Mouse (Mus musculus) stomach, embryonic 16.5 days (tissue): ENCODE results near the gene Ezr. TPM values are rescaled to one million over a fixed set of nuclear protein-coding genes. Genes with fewer than 3 reads are reported as not detected.

Experiments
- ATAC-seq: fragments of 200-750 bp; cut with Nextera tagmentation; 2 replicates; pipeline ENCODE4 v1.8.0; 2017; ENCODE audit warnings: moderate number of reproducible peaks, moderate TSS enrichment; ENCODE audit not compliant: insufficient read depth, low FRiP score
- H3K27ac ChIP-seq: fragments of 300-500 bp; sonication (generic); 2 replicates; pipeline ENCODE4 v1.5.1; 2014; ENCODE audit warnings: low read length
- H3K27me3 ChIP-seq: fragments of 300-500 bp; sonication (generic); 2 replicates; pipeline ENCODE4 v1.6.1; 2014; ENCODE audit warnings: low read length, control low read depth, mixed read lengths; ENCODE audit not compliant: control insufficient read depth, insufficient read depth
- H3K36me3 ChIP-seq: fragments of 300-500 bp; sonication (generic); 2 replicates; pipeline ENCODE4 v1.6.1; 2014; ENCODE audit warnings: low read length; ENCODE audit not compliant: control insufficient read depth, insufficient read depth
- H3K4me1 ChIP-seq: fragments of 300-500 bp; sonication (generic); 2 replicates; pipeline ENCODE4 v1.6.1; 2014; ENCODE audit warnings: low read length, control low read depth, mixed read lengths; ENCODE audit not compliant: control insufficient read depth, insufficient read depth
- H3K4me2 ChIP-seq: fragments of 300-500 bp; sonication (generic); 2 replicates; pipeline ENCODE4 v1.6.1; 2014; ENCODE audit warnings: low read depth, low read length, mixed read lengths
- H3K4me3 ChIP-seq: fragments of 300-500 bp; sonication (generic); replicated peaks from 2 replicates; pipeline ENCODE4 v1.5.1; 2014; ENCODE audit warnings: mild to moderate bottlenecking, low read length
- H3K9ac ChIP-seq: fragments of 300-500 bp; sonication (generic); 2 replicates; pipeline ENCODE4 v1.6.1; 2014; ENCODE audit warnings: low read length
- H3K9me3 ChIP-seq: fragments of 300-500 bp; sonication (generic); replicated peaks from 2 replicates; pipeline ENCODE4 v1.6.1; 2016; ENCODE audit warnings: low read length, control low read depth; ENCODE audit not compliant: control insufficient read depth
- WGBS: fragments of 180-500 bp; shearing (Covaris S2); extraction: QIAGEN DNeasy Blood & Tissue Kit; methylation state at CpG from one replicate; pipeline ENCODE4 v1.1.7; 2014; 5-methylcytosine and 5-hydroxymethylcytosine counted together
- polyA plus RNA-seq: library from polyadenylated mRNA; unstranded; fragments of >200 nt; fragmentation: Nextera tagmentation; extraction: Ambion mirVana; gene quantifications from 2 replicates; pipeline ENCODE4 v1.2.1, GENCODE M21; 2015

Gene Ezr
- polyA plus RNA-seq = 266 and 335 TPM in 2 replicates

- peak within 1 kb of the TSS; percentile 93 for H3K4me2 ChIP-seq
- H3K4me3 ChIP-seq = peak within 1 kb of the TSS; percentile 91
- no peaks in the 10 kb centered on the region for H3K36me3 ChIP-seq
- ATAC-seq = peak; percentile 90
- H3K9me3 ChIP-seq = no peaks in the 10 kb centered on the region
- WGBS = under 1% methylated on average over 52 of the region's 52 CpGs
- H3K9ac ChIP-seq = peak within 1 kb of the TSS; percentile 93
- H3K4me1 ChIP-seq = peaks cover 5% of the 10 kb centered on the region
- no peaks in the 10 kb centered on the region for H3K27me3 ChIP-seq
- peak within 1 kb of the TSS; percentile 98 for H3K27ac ChIP-seq
Measured at GRCm38 (mm10) chr17:6782611-6783005, at the start of gene Ezr. TSS of gene Ezr (minus strand) at chr17:6782784.

- 67% methylated on average over 1 of the region's 1 CpGs for WGBS
- H3K4me2 ChIP-seq = no peak overlapping the region
Measured at GRCm38 (mm10) chr17:6830004-6830592, 47.5 kb upstream of the Ezr start.

GRCm38 (mm10) chr17:6828531-6829150 lies 46.1 kb upstream of the Ezr start:
- H3K36me3 ChIP-seq = no peaks in the 10 kb centered on the region
- no peaks in the 10 kb centered on the region for H3K9me3 ChIP-seq
- peaks cover 6% of the 10 kb centered on the region; the same call in 1 of the 2 replicates for H3K4me1 ChIP-seq
- no peaks in the 10 kb centered on the region for H3K27me3 ChIP-seq
- H3K4me2 ChIP-seq = peak overlapping the region; percentile 58
- H3K4me3 ChIP-seq = peak overlapping the region; percentile 55
- peak; percentile 31; the same call in 1 of the 2 replicates for ATAC-seq
- H3K9ac ChIP-seq = peak overlapping the region; percentile 72
- peak overlapping the region; percentile 95 for H3K27ac ChIP-seq
- 35% methylated on average over 7 of the region's 7 CpGs for WGBS

More at GRCm38 (mm10) chr17:6830004-6830592, 47.5 kb upstream of the Ezr start:
- H3K9ac ChIP-seq = no peak overlapping the region
- ATAC-seq = no peak
- no peaks in the 10 kb centered on the region for H3K9me3 ChIP-seq
- H3K27me3 ChIP-seq = no peaks in the 10 kb centered on the region
- H3K4me1 ChIP-seq = peaks cover 6% of the 10 kb centered on the region; the same call in 1 of the 2 replicates
- no peak overlapping the region for H3K4me3 ChIP-seq
- H3K27ac ChIP-seq = peak overlapping the region; percentile 95
- H3K36me3 ChIP-seq = no peaks in the 10 kb centered on the region

- Histone ChIP-seq H3K9ac (peak overlapping the region; percentile 72), H3K4me1 (peaks cover 6% of the 10 kb centered on the region; the same call in 1 of the 2 replicates), H3K27me3 (no peaks in the 10 kb centered on the region), H3K27ac (peak overlapping the region; percentile 95), H3K4me2 (peak overlapping the region; percentile 58), H3K4me3 (peak overlapping the region; percentile 55), H3K36me3 (no peaks in the 10 kb centered on the region), H3K9me3 (no peaks in the 10 kb centered on the region)
- WGBS = 1% methylated on average over 64 of the region's 64 CpGs
- ATAC-seq = peak; percentile 96
Measured at GRCm38 (mm10) chr17:6827740-6828461, 45.3 kb upstream of the Ezr start.

- peak; percentile 7; the same call in 1 of the 2 replicates for ATAC-seq
- H3K9ac ChIP-seq = peak overlapping the region; percentile 72
- H3K9me3 ChIP-seq = no peaks in the 10 kb centered on the region
- H3K27ac ChIP-seq = peak overlapping the region; percentile 95
- H3K4me1 ChIP-seq = peaks cover 6% of the 10 kb centered on the region; the same call in 1 of the 2 replicates
- WGBS = 34% methylated on average over 10 of the region's 10 CpGs
- no peaks in the 10 kb centered on the region for H3K27me3 ChIP-seq
- no peaks in the 10 kb centered on the region for H3K36me3 ChIP-seq
- H3K4me3 ChIP-seq = peak overlapping the region; percentile 55
- peak overlapping the region; percentile 58 for H3K4me2 ChIP-seq
Measured at GRCm38 (mm10) chr17:6827159-6827733, 44.7 kb upstream of the Ezr start.

GRCm38 (mm10) chr17:6816796-6817195 lies 34.2 kb upstream of the Ezr start:
- no peak overlapping the region for H3K4me3 ChIP-seq
- WGBS = 67% methylated on average over 5 of the region's 5 CpGs
- H3K27ac ChIP-seq = no peak overlapping the region
- no peaks in the 10 kb centered on the region for H3K36me3 ChIP-seq
- no peaks in the 10 kb centered on the region for H3K27me3 ChIP-seq
- no peak overlapping the region for H3K4me2 ChIP-seq
- H3K4me1 ChIP-seq = peaks cover 21% of the 10 kb centered on the region
- H3K9ac ChIP-seq = no peak overlapping the region
- no peak for ATAC-seq
- H3K9me3 ChIP-seq = no peaks in the 10 kb centered on the region

- no peaks in the 10 kb centered on the region for H3K36me3 ChIP-seq
- H3K9me3 ChIP-seq = no peaks in the 10 kb centered on the region
- WGBS = 60% methylated on average over 1 of the region's 1 CpGs
- H3K4me1 ChIP-seq = peaks cover 21% of the 10 kb centered on the region
- H3K4me2 ChIP-seq = no peak overlapping the region
- no peaks in the 10 kb centered on the region for H3K27me3 ChIP-seq
- ATAC-seq = peak; percentile 36; the same call in 1 of the 2 replicates
- H3K27ac ChIP-seq = peak overlapping the region; percentile 64
- no peak overlapping the region for H3K9ac ChIP-seq
- H3K4me3 ChIP-seq = no peak overlapping the region
Measured at GRCm38 (mm10) chr17:6816151-6816550, 33.6 kb upstream of the Ezr start.

GRCm38 (mm10) chr17:6814656-6815055 lies 32.1 kb upstream of the Ezr start:
- H3K9ac ChIP-seq = no peak overlapping the region
- no peak overlapping the region for H3K4me3 ChIP-seq
- no peaks in the 10 kb centered on the region for H3K36me3 ChIP-seq
- WGBS = 10% methylated on average over 4 of the region's 4 CpGs
- H3K4me1 ChIP-seq = peaks cover 21% of the 10 kb centered on the region
- peak overlapping the region; percentile 76 for H3K27ac ChIP-seq
- no peak for ATAC-seq
- H3K9me3 ChIP-seq = no peaks in the 10 kb centered on the region
- H3K27me3 ChIP-seq = no peaks in the 10 kb centered on the region
- H3K4me2 ChIP-seq = no peak overlapping the region
